Mouse (Mus musculus) kidney, postnatal 0 days (tissue): ENCODE measurements around the gene Bag1. TPM values are rescaled to one million over a fixed set of nuclear protein-coding genes. Genes with fewer than 3 reads are reported as not detected.
A peak's percentile ranks its signal among the peaks of the same experiment; 100 is the strongest.

Experiments used
- ATAC-seq: fragments of 200-750 bp; cut with Nextera tagmentation; replicated peaks from 2 replicates; pipeline ENCODE4 v1.8.0; 2017; ENCODE audit warnings: low read depth, moderate number of reproducible peaks, moderate TSS enrichment, moderate library complexity; ENCODE audit not compliant: low FRiP score
- DNase-seq: peaks from one replicate; pipeline ENCODE4 v3.0.0-alpha.2; 2016; ENCODE audit warnings: low spot score
- H3K27ac ChIP-seq: fragments of 300-500 bp; sonication (generic); 2 replicates; pipeline ENCODE4 v1.5.1; 2014; ENCODE audit warnings: mild to moderate bottlenecking
- H3K27me3 ChIP-seq: fragments of 300-500 bp; sonication (generic); 2 replicates; pipeline ENCODE4 v1.6.1; 2014; ENCODE audit warnings: low read length, mixed read lengths; ENCODE audit not compliant: insufficient read depth
- H3K36me3 ChIP-seq: fragments of 300-500 bp; sonication (generic); 2 replicates; pipeline ENCODE4 v1.6.1; 2014; ENCODE audit warnings: low read length, mixed read lengths; ENCODE audit not compliant: insufficient read depth
- H3K4me1 ChIP-seq: fragments of 300-500 bp; sonication (generic); replicated peaks from 2 replicates; pipeline ENCODE4 v1.6.1; 2014; ENCODE audit warnings: antibody characterized with exemption, low read length, mixed read lengths; ENCODE audit not compliant: insufficient read depth
- H3K4me2 ChIP-seq: fragments of 300-500 bp; sonication (generic); 2 replicates; pipeline ENCODE4 v1.6.1; 2014; ENCODE audit warnings: mild to moderate bottlenecking, low read length, moderate library complexity, mixed read lengths
- H3K4me3 ChIP-seq: fragments of 300-500 bp; sonication (generic); replicated peaks from 2 replicates; pipeline ENCODE4 v1.5.1; 2014; ENCODE audit warnings: low read depth, low read length
- H3K9ac ChIP-seq: fragments of 300-500 bp; sonication (generic); 2 replicates; pipeline ENCODE4 v1.6.1; 2014; ENCODE audit warnings: low read depth, low read length
- H3K9me3 ChIP-seq: fragments of 300-500 bp; sonication (generic); replicated peaks from 2 replicates; pipeline ENCODE4 v1.6.1; 2016; ENCODE audit warnings: low read length, inconsistent platforms, mixed read lengths
- CTCF ChIP-seq: IDR thresholded peaks from 2 replicates; pipeline ENCODE4 v1.5.1; 2016; ENCODE audit warnings: antibody characterized with exemption, low read depth, mild to moderate bottlenecking, moderate library complexity
- WGBS: fragments of 180-500 bp; shearing (Covaris S2); extraction: QIAGEN DNeasy Blood & Tissue Kit; methylation state at CpG from one replicate; pipeline ENCODE4 v1.1.7; 2014; 5-methylcytosine and 5-hydroxymethylcytosine counted together
- polyA plus RNA-seq: library from polyadenylated mRNA; unstranded; fragments of >200 nt; fragmentation: Nextera tagmentation; extraction: Ambion mirVana; gene quantifications from 2 replicates; pipeline ENCODE4 v1.2.1, GENCODE M21; 2015

The Bag1 gene
- polyA plus RNA-seq, 1 experiment from 2014 or later, result 295 TPM

GRCm38 (mm10) chr4:40975678-40976077 lies 27.6 kb upstream of the Bag1 start:
- DNase-seq, result no peak
- TF ChIP-seq CTCF, result no peak
- peaks cover 42% of the 10 kb centered on the region for H3K36me3 ChIP-seq

GRCm38 (mm10) chr4:40974011-40974410 lies 25.9 kb upstream of the Bag1 start:
- no peak overlapping the region for H3K9ac ChIP-seq
- 95% methylated on average over 1 of the region's 1 CpGs for WGBS
- no peak overlapping the region for H3K4me2 ChIP-seq
- DNase-seq (no peak), ATAC-seq (no peak)
- no peak overlapping the region for H3K4me3 ChIP-seq
- H3K36me3 ChIP-seq, result peaks cover 26% of the 10 kb centered on the region
- no peaks in the 10 kb centered on the region for H3K9me3 ChIP-seq
- no peaks in the 10 kb centered on the region for H3K27me3 ChIP-seq
- no peak overlapping the region for H3K27ac ChIP-seq
- no peaks in the 10 kb centered on the region for H3K4me1 ChIP-seq
- no peak for TF ChIP-seq CTCF

More at GRCm38 (mm10) chr4:40975678-40976077, 27.6 kb upstream of the Bag1 start:
- WGBS, result 84% methylated on average over 3 of the region's 3 CpGs
- Histone ChIP-seq H3K9ac (no peak overlapping the region), H3K9me3 (no peaks in the 10 kb centered on the region), H3K4me1 (no peaks in the 10 kb centered on the region), H3K27ac (no peak overlapping the region), H3K27me3 (no peaks in the 10 kb centered on the region), H3K4me2 (no peak overlapping the region), H3K4me3 (no peak overlapping the region)
- no peak for ATAC-seq

DNA sequence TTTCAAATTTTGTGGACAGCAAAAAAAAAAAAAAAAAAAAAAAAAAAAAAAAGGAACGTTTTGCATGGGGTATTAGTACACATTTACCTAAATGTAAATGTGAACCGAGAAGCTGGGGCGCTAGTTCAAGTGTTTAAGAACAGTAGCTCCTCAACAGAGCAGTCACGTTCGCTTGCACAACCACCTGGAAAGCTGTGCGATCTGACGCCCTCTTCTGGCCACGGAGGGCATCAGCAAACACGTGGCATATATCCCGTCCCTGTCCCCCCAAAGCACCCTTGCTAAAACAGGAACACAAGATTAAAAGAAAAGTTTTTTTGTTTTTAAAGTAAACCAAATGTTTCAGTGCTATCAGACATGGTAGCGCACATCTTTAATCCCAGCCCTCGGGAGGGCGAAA lies 23.6 kb upstream of the Bag1 start:
- H3K4me2 ChIP-seq, result peak overlapping the region; percentile 55
- WGBS, result 27% methylated on average over 13 of the region's 13 CpGs
- peak overlapping the region; percentile 92 for H3K9ac ChIP-seq

GRCm38 (mm10) chr4:40970842-40971701 lies 23.0 kb upstream of the Bag1 start, which contains the start of gene Nfx1:
Gene Nfx1, plus strand, starts transcription at chr4:40970906.
- TF ChIP-seq CTCF, result no peak
- WGBS, result under 1% methylated on average over 83 of the region's 85 CpGs
- ATAC-seq, result peak; percentile 93

More for the DNA sequence above, 23.6 kb upstream of the Bag1 start:
- peak overlapping the region; percentile 96 for H3K27ac ChIP-seq
- no peak for ATAC-seq
- peak; percentile 63 for DNase-seq
- peak; percentile 71 for TF ChIP-seq CTCF
- H3K4me1 ChIP-seq, result no peaks in the 10 kb centered on the region
- H3K9me3 ChIP-seq, result no peaks in the 10 kb centered on the region
- H3K27me3 ChIP-seq, result no peaks in the 10 kb centered on the region
- peaks cover 11% of the 10 kb centered on the region; the same call in 1 of the 2 replicates for H3K36me3 ChIP-seq
- H3K4me3 ChIP-seq, result peak overlapping the region; percentile 96

GRCm38 (mm10) chr4:40970592-40970841 lies 22.4 kb upstream of the Bag1 start:
- no peaks in the 10 kb centered on the region for H3K27me3 ChIP-seq
- peak overlapping the region; percentile 55 for H3K4me2 ChIP-seq
- no peaks in the 10 kb centered on the region for H3K9me3 ChIP-seq
- H3K4me3 ChIP-seq, result peak overlapping the region; percentile 96
- H3K4me1 ChIP-seq, result no peaks in the 10 kb centered on the region
- peak overlapping the region; percentile 92 for H3K9ac ChIP-seq
- DNase-seq (no peak), ATAC-seq (no peak)
- under 1% methylated on average over 15 of the region's 16 CpGs for WGBS
- TF ChIP-seq CTCF, result no peak; the same call in 1 of the 2 replicates
- H3K36me3 ChIP-seq, result peaks cover 13% of the 10 kb centered on the region; the same call in 1 of the 2 replicates
- H3K27ac ChIP-seq, result peak overlapping the region; percentile 96

More at GRCm38 (mm10) chr4:40970842-40971701, 23.0 kb upstream of the Bag1 start, which contains the start of gene Nfx1:
- H3K9ac ChIP-seq, result peak within 1 kb of the TSS; percentile 92
- H3K4me3 ChIP-seq, result peak within 1 kb of the TSS; percentile 96
- H3K27me3 ChIP-seq, result no peaks in the 10 kb centered on the region
- peak; percentile 98 for DNase-seq
- peak within 1 kb of the TSS; percentile 96 for H3K27ac ChIP-seq
- no peaks in the 10 kb centered on the region for H3K9me3 ChIP-seq
- H3K4me1 ChIP-seq, result no peaks in the 10 kb centered on the region
- peak within 1 kb of the TSS; percentile 55 for H3K4me2 ChIP-seq
- peaks cover 9% of the 10 kb centered on the region; the same call in 1 of the 2 replicates for H3K36me3 ChIP-seq

GRCm38 (mm10) chr4:40969781-40970591 lies 21.9 kb upstream of the Bag1 start:
- H3K27ac ChIP-seq, result peak overlapping the region; percentile 96
- peak overlapping the region; percentile 92 for H3K9ac ChIP-seq
- TF ChIP-seq CTCF, result no peak
- 7% methylated on average over 11 of the region's 13 CpGs for WGBS
- peaks cover 14% of the 10 kb centered on the region; the same call in 1 of the 2 replicates for H3K36me3 ChIP-seq
- peak; percentile 15 for DNase-seq
- H3K4me1 ChIP-seq, result no peaks in the 10 kb centered on the region
- H3K4me3 ChIP-seq, result peak overlapping the region; percentile 96
- no peaks in the 10 kb centered on the region for H3K9me3 ChIP-seq
- H3K4me2 ChIP-seq, result peak overlapping the region; percentile 55
- H3K27me3 ChIP-seq, result no peaks in the 10 kb centered on the region
- ATAC-seq, result peak; percentile 44
